Mouse (Mus musculus) T-helper 17 cell (primary cell): ENCODE data around the gene Rpl27.
"Not testable (repeated sequence)": the region's sequence is repeated elsewhere in the genome, so short reads cannot be mapped to it uniquely, and the experiment has no call there.

Experiments used
- in situ Hi-C, 2 experiments: fragments of 300-600 bp; cut with MboI, MseI; formaldehyde crosslinking; loops; 1 replicate in 1 of 2; 2 replicates in 1 of 2; pipeline ENCODE4 v1.15.1; 2025; ENCODE audit warnings: high pct_unique_total_duplicates in 2 of 2

The Rpl27 gene

GRCm38 (mm10) chr11:101442127-101442693, at the start of gene Rpl27:
TSS of gene Rpl27 (plus strand) at chr11:101442298.
- in situ Hi-C loops, result no loop called here

GRCm38 (mm10) chr11:101395110-101395509, 47.0 kb upstream of the Rpl27 start:
- in situ Hi-C loops, result loop anchor here in 1 of 2 experiments (5.0 kb wide), 1 partner anchor 63 kb away; the partner anchor contains the start of gene Aoc3

- in situ Hi-C loops, result no loop called here
Observed at GRCm38 (mm10) chr11:101415306-101415705, 26.8 kb upstream of the Rpl27 start.

GRCm38 (mm10) chr11:101416433-101417100, 25.5 kb upstream of the Rpl27 start:
- in situ Hi-C loops, result no loop called here

- in situ Hi-C loops, result no loop called here
Observed at GRCm38 (mm10) chr11:101417101-101417855, 24.8 kb upstream of the Rpl27 start, which contains the start of gene Aarsd1. TSS of gene Aarsd1 (minus strand) at chr11:101417615.

GRCm38 (mm10) chr11:101418991-101419390, 23.1 kb upstream of the Rpl27 start:
- in situ Hi-C loops, result no loop called here

GRCm38 (mm10) chr11:101419610-101420009, 22.5 kb upstream of the Rpl27 start:
- in situ Hi-C loops, result no loop called here

- in situ Hi-C loops, result no loop called here
Observed at GRCm38 (mm10) chr11:101420148-101420547, 21.9 kb upstream of the Rpl27 start.

- in situ Hi-C loops, result no loop called here
Observed at GRCm38 (mm10) chr11:101424105-101424851, 17.8 kb upstream of the Rpl27 start, which contains the start of gene Gm27029. TSS of gene Gm27029 (minus strand) at chr11:101424796.

GRCm38 (mm10) chr11:101424925-101425813, 16.9 kb upstream of the Rpl27 start, which contains the start of the genes Rundc1 and Ptges3l:
TSS of gene Rundc1 (plus strand) at chr11:101425085.
TSS of gene Ptges3l (minus strand) at chr11:101425333.
- in situ Hi-C loops, result no loop called here

- in situ Hi-C loops, result no loop called here
Observed at GRCm38 (mm10) chr11:101426165-101426564, 15.9 kb upstream of the Rpl27 start.

GRCm38 (mm10) chr11:101431327-101431726, 10.8 kb upstream of the Rpl27 start:
- in situ Hi-C loops, result no loop called here

GRCm38 (mm10) chr11:101433396-101433795, 8.7 kb upstream of the Rpl27 start:
- in situ Hi-C loops, result no loop called here

GRCm38 (mm10) chr11:101435831-101436230, 6.3 kb upstream of the Rpl27 start:
- in situ Hi-C loops, result no loop called here

- in situ Hi-C loops, result no loop called here
Observed at GRCm38 (mm10) chr11:101436916-101437315, 5.2 kb upstream of the Rpl27 start.

GRCm38 (mm10) chr11:101438006-101438405, 4.1 kb upstream of the Rpl27 start:
- in situ Hi-C loops, result not testable (repeated sequence)

- in situ Hi-C loops, result not testable (repeated sequence)
Observed at GRCm38 (mm10) chr11:101441450-101442126, 510 bp upstream of the Rpl27 start.

GRCm38 (mm10) chr11:101442760-101443159, 662 bp downstream of the Rpl27 start:
- in situ Hi-C loops, result no loop called here

GRCm38 (mm10) chr11:101446319-101446718, 4.2 kb downstream of the Rpl27 start:
- in situ Hi-C loops, result no loop called here

GRCm38 (mm10) chr11:101446860-101447259, 4.8 kb downstream of the Rpl27 start:
- in situ Hi-C loops, result not testable (repeated sequence)
